Mouse (Mus musculus) midbrain, postnatal 0 days (tissue): ENCODE results near the gene Nmt2. TPM values are rescaled to one million over a fixed set of nuclear protein-coding genes. Genes with fewer than 3 reads are reported as not detected.

ENCODE experiments used
- ATAC-seq: fragments of 200-750 bp; cut with Nextera tagmentation; 2 replicates; pipeline ENCODE4 v1.8.0; 2017; ENCODE audit warnings: moderate number of reproducible peaks, mild to moderate bottlenecking, moderate TSS enrichment, moderate library complexity; ENCODE audit not compliant: low FRiP score
- DNase-seq: peaks from one replicate; pipeline ENCODE4 v3.0.0-alpha.2; 2015; ENCODE audit warnings: low spot score
- H3K27ac ChIP-seq: fragments of 300-500 bp; sonication (generic); 2 replicates; pipeline ENCODE4 v1.5.1; 2014; ENCODE audit warnings: low read depth, mild to moderate bottlenecking, low read length, mixed read lengths
- H3K27me3 ChIP-seq: fragments of 300-500 bp; sonication (generic); 2 replicates; pipeline ENCODE4 v1.6.1; 2014; ENCODE audit warnings: low read length, control low read depth, mixed read lengths; ENCODE audit not compliant: insufficient read depth
- H3K36me3 ChIP-seq: fragments of 300-500 bp; sonication (generic); 2 replicates; pipeline ENCODE4 v1.6.1; 2014; ENCODE audit warnings: low read length, control low read depth, mixed read lengths; ENCODE audit not compliant: insufficient read depth
- H3K4me1 ChIP-seq: fragments of 300-500 bp; sonication (generic); 2 replicates; pipeline ENCODE4 v1.6.1; 2014; ENCODE audit warnings: mild to moderate bottlenecking, control low read depth, antibody characterized with exemption, low read length, mixed read lengths; ENCODE audit not compliant: insufficient read depth
- H3K4me2 ChIP-seq: fragments of 300-500 bp; sonication (generic); 2 replicates; pipeline ENCODE4 v1.6.1; 2014; ENCODE audit warnings: low read depth, mild to moderate bottlenecking, low read length, mixed read lengths; ENCODE audit not compliant: poor library complexity, severe bottlenecking
- H3K4me3 ChIP-seq: fragments of 300-500 bp; sonication (generic); 2 replicates; pipeline ENCODE4 v1.5.1; 2014; ENCODE audit warnings: low read depth, mild to moderate bottlenecking, low read length, moderate library complexity
- H3K9ac ChIP-seq: fragments of 300-500 bp; sonication (generic); replicated peaks from 2 replicates; pipeline ENCODE4 v1.6.1; 2014; ENCODE audit warnings: mild to moderate bottlenecking, low read length, moderate library complexity, mixed read lengths; ENCODE audit not compliant: poor library complexity, severe bottlenecking
- H3K9me3 ChIP-seq: fragments of 300-500 bp; sonication (generic); 2 replicates; pipeline ENCODE4 v1.6.1; 2016; ENCODE audit warnings: low read length, control low read depth
- CTCF ChIP-seq: IDR thresholded peaks from 2 replicates; pipeline ENCODE4 v1.5.1; 2016; ENCODE audit warnings: antibody characterized with exemption, mild to moderate bottlenecking
- WGBS: fragments of 180-500 bp; shearing (Covaris S2); extraction: QIAGEN DNeasy Blood & Tissue Kit; methylation state at CpG from one replicate; pipeline ENCODE4 v1.1.7; 2014; 5-methylcytosine and 5-hydroxymethylcytosine counted together
- polyA plus RNA-seq: library from polyadenylated mRNA; unstranded; fragments of >200 nt; fragmentation: Nextera tagmentation; extraction: Ambion mirVana; gene quantifications from 2 replicates; pipeline ENCODE4 v1.2.1, GENCODE M21; 2015
- total RNA-seq: library from RNA; depleted of rRNA; stranded (reverse); fragments of >200 nt; gene quantifications from 2 replicates; pipeline ENCODE4 v1.2.3, GENCODE M21; 2014

The Nmt2 gene
- total and polyA plus RNA-seq, 2 experiments from 2014 or later = 79.9 to 108 TPM

- DNase-seq (peak; percentile 73), ATAC-seq (no peak)
- peak overlapping the region; percentile 73 for H3K4me2 ChIP-seq
- H3K9me3 ChIP-seq = no peaks in the 10 kb centered on the region
- peak overlapping the region; percentile 86 for H3K27ac ChIP-seq
- peak overlapping the region; percentile 76 for H3K9ac ChIP-seq
- no peak for TF ChIP-seq CTCF
- WGBS = 1% methylated on average over 20 of the region's 21 CpGs
- H3K27me3 ChIP-seq = no peaks in the 10 kb centered on the region
- no peaks in the 10 kb centered on the region for H3K4me1 ChIP-seq
- peak overlapping the region; percentile 59 for H3K4me3 ChIP-seq
- peaks cover 8% of the 10 kb centered on the region; the same call in 1 of the 2 replicates for H3K36me3 ChIP-seq
Observed at GRCm38 (mm10) chr2:3332056-3332455, 48.0 kb downstream of the Nmt2 start.

DNA sequence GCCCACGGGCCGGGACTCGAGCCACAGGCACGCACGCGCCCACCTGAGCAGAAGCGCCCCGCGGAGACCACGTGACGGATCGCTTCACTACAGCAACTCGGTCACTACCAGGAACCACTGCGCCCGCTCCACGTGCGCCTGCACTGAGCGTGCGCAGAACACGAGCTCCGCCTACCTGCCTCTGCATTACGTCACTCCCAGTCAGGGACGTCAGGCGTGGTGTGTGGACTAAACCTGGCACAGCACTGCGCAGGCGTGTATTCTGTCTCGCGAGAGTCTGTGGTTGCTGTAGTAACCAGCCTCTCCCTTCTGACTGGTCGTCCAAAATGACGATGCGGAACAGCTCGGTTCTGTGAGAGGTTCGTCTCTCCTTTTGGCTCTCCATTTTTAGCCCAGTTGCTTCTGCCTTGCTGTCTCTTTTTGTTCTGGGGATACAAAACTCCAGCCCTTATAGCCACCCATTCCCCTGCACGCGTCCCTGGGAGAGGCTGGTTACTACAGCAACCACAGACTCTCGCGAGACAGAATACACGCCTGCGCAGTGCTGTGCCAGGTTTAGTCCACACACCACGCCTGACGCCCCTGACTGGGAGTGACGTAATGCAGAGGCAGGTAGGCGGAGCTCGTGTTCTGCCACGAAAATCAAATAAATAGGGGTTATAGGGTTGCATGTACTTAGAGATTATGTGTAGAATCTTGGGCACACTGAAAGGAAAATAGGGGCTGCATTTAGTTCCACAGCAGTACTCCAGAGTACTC lies 48.7 kb downstream of the Nmt2 start, which contains the start of gene Rpp38:
Gene Rpp38 (minus strand): TSS at position 160 of the 759 bp plus-strand sequence.
- H3K4me2 ChIP-seq = peak within 1 kb of the TSS; percentile 73
- H3K27me3 ChIP-seq = no peaks in the 10 kb centered on the region
- peak within 1 kb of the TSS; percentile 86 for H3K27ac ChIP-seq
- no peaks in the 10 kb centered on the region for H3K9me3 ChIP-seq
- H3K4me1 ChIP-seq = no peaks in the 10 kb centered on the region
- under 1% methylated on average over 45 of the region's 45 CpGs for WGBS
- peak within 1 kb of the TSS; percentile 59 for H3K4me3 ChIP-seq
- peak; percentile 20 for TF ChIP-seq CTCF
- DNase-seq (peak; percentile 98), ATAC-seq (peak; percentile 99)
- H3K9ac ChIP-seq = peak within 1 kb of the TSS; percentile 76
- H3K36me3 ChIP-seq = peaks cover 8% of the 10 kb centered on the region; the same call in 1 of the 2 replicates

DNA sequence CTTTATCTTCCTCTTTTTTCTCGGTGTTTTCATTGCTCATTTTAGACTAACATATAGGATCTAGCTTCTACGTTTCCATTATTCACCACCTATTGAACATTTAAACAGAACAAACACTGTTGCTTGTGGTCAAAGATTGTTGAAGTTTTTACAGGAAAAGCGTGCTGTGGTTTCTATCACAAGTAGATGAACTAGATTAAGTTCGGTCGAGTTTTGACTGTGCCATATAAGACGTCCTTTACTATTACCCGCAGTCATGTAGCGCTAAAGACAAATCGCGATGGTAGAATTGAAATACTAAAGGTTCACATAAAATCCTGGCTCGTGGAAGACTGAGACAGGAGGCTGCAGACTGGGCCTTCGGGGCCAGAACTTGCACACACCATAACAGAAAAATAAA lies 49.7 kb downstream of the Nmt2 start:
- no peak for DNase-seq
- Histone ChIP-seq H3K27ac (no peak overlapping the region), H3K9ac (no peak overlapping the region), H3K36me3 (no peaks in the 10 kb centered on the region), H3K4me2 (no peak overlapping the region), H3K9me3 (no peaks in the 10 kb centered on the region), H3K4me1 (no peaks in the 10 kb centered on the region), H3K27me3 (no peaks in the 10 kb centered on the region), H3K4me3 (no peak overlapping the region)
- WGBS = 94% methylated on average over 12 of the region's 12 CpGs
- no peak for ATAC-seq
- no peak for TF ChIP-seq CTCF

DNA sequence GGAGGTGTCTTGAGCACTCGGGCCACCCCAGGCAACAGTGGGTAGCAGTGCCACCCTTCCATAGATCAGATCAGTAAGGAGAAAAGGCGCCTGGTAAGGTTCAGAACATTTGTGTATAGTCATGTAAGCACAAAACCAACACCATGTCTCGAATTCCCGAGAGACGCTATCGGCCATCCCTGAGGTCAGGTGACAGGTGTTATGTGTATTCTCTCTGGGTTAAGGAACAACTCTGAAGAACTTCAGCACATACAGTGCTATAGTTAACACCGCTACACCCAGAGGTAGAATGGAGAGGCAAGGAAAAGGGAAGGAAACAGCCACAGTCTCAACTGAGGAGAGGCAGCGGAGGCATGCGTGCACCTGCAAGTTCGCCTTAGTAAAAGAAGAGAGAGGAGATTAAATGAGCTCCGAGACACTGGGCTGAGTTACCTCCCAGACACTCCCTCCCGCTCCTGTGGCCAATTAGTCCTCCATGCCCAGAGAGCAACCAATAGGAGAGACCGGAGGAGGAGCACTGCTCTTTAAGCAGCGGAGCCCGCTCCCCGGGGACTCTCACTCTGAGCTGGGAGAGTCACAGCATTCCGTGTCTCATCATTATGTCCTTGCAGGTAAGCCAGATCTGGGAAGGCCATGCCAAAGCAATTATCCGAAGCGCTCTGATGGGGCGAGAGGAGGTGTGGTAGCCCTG lies 51.7 kb downstream of the Nmt2 start, which contains the start of gene Acbd7:
Gene Acbd7 (plus strand): TSS at position 558 of the 691 bp plus-strand sequence.
- no peaks in the 10 kb centered on the region for H3K9me3 ChIP-seq
- H3K9ac ChIP-seq = peak within 1 kb of the TSS; percentile 36; the same call in 1 of the 2 replicates
- peak; percentile 85 for DNase-seq
- no peak within 1 kb of the TSS for H3K27ac ChIP-seq
- peak within 1 kb of the TSS; percentile 73 for H3K4me2 ChIP-seq
- no peaks in the 10 kb centered on the region for H3K36me3 ChIP-seq
- TF ChIP-seq CTCF = no peak
- no peaks in the 10 kb centered on the region for H3K27me3 ChIP-seq
- 6% methylated on average over 20 of the region's 20 CpGs for WGBS
- H3K4me1 ChIP-seq = no peaks in the 10 kb centered on the region
- H3K4me3 ChIP-seq = peak within 1 kb of the TSS; percentile 40
- ATAC-seq = no peak

DNA sequence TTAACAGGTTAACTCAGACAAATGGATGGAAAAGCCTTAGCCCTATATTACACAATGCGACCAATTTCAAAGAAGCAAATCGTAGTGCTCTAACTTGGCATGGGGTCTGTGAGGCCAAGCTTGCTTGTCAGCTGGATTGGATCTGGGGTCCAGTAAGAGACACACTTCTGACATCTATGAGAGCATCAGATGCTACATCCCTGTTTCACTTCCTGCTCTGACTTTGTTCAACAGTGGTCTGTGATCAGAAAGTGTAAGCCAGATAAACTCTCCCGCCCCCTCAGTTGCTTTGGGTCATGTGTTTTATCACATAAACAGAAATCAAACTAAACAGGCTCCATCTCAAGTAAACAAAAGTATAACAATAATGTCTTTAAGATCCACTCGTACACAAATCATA lies 64.4 kb downstream of the Nmt2 start:
- no peaks in the 10 kb centered on the region for H3K27me3 ChIP-seq
- no peak overlapping the region for H3K4me3 ChIP-seq
- ATAC-seq (no peak), DNase-seq (no peak)
- TF ChIP-seq CTCF = no peak
- no peaks in the 10 kb centered on the region for H3K9me3 ChIP-seq
- no peaks in the 10 kb centered on the region for H3K4me1 ChIP-seq
- WGBS = 83% methylated on average over 4 of the region's 4 CpGs
- H3K9ac ChIP-seq = no peak overlapping the region
- H3K27ac ChIP-seq = no peak overlapping the region
- no peaks in the 10 kb centered on the region for H3K36me3 ChIP-seq
- no peak overlapping the region for H3K4me2 ChIP-seq

GRCm38 (mm10) chr2:3348919-3349318 lies 64.9 kb downstream of the Nmt2 start:
- TF ChIP-seq CTCF = peak; percentile 88
- Histone ChIP-seq H3K4me1 (no peaks in the 10 kb centered on the region), H3K27ac (no peak overlapping the region), H3K9ac (no peak overlapping the region), H3K4me3 (no peak overlapping the region), H3K4me2 (no peak overlapping the region), H3K9me3 (no peaks in the 10 kb centered on the region), H3K27me3 (no peaks in the 10 kb centered on the region), H3K36me3 (no peaks in the 10 kb centered on the region)
- ATAC-seq (no peak), DNase-seq (peak; percentile 79)
- 18% methylated on average over 3 of the region's 3 CpGs for WGBS
